Mouse (Mus musculus) MEL (cell line): ENCODE results near the gene Lrrc43. TPM values are rescaled to one million over a fixed set of nuclear protein-coding genes. Genes with fewer than 3 reads are reported as not detected.

Experiments
- DNase-seq: peaks from one replicate; pipeline ENCODE4 v3.0.0; 2011; ENCODE audit warnings: low read depth, low spot score
- H3K27ac ChIP-seq: 2 replicates; pipeline ENCODE4 v1.5.1; 2012; ENCODE audit warnings: low read depth, mild to moderate bottlenecking, control low read depth, low read length, moderate library complexity; ENCODE audit not compliant: control insufficient read depth
- H3K27me3 ChIP-seq, 2 experiments: fragments of 150-350 bp in 1 of 2; sonication (generic) in 1 of 2; 2 replicates each; pipeline ENCODE4 v1.6.1; 2012; ENCODE audit warnings: low read length in 2 of 2, mild to moderate bottlenecking in 2 of 2, improper control_type of control experiment in 1 of 2, moderate library complexity in 1 of 2; ENCODE audit not compliant: insufficient read depth in 2 of 2, control insufficient read depth in 1 of 2
- H3K36me3 ChIP-seq, 2 experiments: 2 replicates each; pipeline ENCODE4 v1.6.1; 2012 to 2014; ENCODE audit warnings: low read length in 2 of 2, improper control_type of control experiment in 1 of 2, inconsistent platforms in 1 of 2, mild to moderate bottlenecking in 1 of 2; ENCODE audit not compliant: insufficient read depth in 2 of 2, control insufficient read depth in 1 of 2
- H3K4me1 ChIP-seq, 2 experiments: fragments of 150-350 bp in 1 of 2; sonication (generic) in 1 of 2; 2 replicates each; pipeline ENCODE4 v1.6.1; 2012; ENCODE audit warnings: low read length in 2 of 2, improper control_type of control experiment in 1 of 2, mild to moderate bottlenecking in 1 of 2; ENCODE audit not compliant: insufficient read depth in 2 of 2, control insufficient read depth in 1 of 2
- H3K4me3 ChIP-seq, 2 experiments: fragments of 150-350 bp in 1 of 2; sonication (generic) in 1 of 2; 2 replicates each; pipeline ENCODE4 v1.5.1; 2012; ENCODE audit warnings: low read depth in 2 of 2, low read length in 2 of 2, mild to moderate bottlenecking in 2 of 2, moderate library complexity in 2 of 2, control low read depth in 1 of 2, improper control_type of control experiment in 1 of 2; ENCODE audit not compliant: control insufficient read depth in 1 of 2, insufficient read depth in 1 of 2
- H3K79me2 ChIP-seq: 2 replicates; pipeline ENCODE4 v1.6.1; 2012; ENCODE audit warnings: mild to moderate bottlenecking, low read length, moderate library complexity; ENCODE audit not compliant: control insufficient read depth, poor library complexity, insufficient read depth
- H3K9ac ChIP-seq: 2 replicates; pipeline ENCODE4 v1.6.1; 2012; ENCODE audit warnings: low read depth, mild to moderate bottlenecking, control low read depth, low read length, moderate library complexity; ENCODE audit not compliant: control insufficient read depth, poor library complexity, severe bottlenecking
- H3K9me3 ChIP-seq: fragments of 150-350 bp; sonication (generic); replicated peaks from 2 replicates; pipeline ENCODE4 v1.6.1; 2012; ENCODE audit warnings: mild to moderate bottlenecking, low read length, improper control_type of control experiment, moderate library complexity; ENCODE audit not compliant: insufficient read depth
- BHLHE40 ChIP-seq: IDR thresholded peaks from 2 replicates; pipeline ENCODE4 v1.6.1; 2012; ENCODE audit warnings: low read depth, mild to moderate bottlenecking, inconsistent platforms, low read length, improper control_type of control experiment, borderline replicate concordance
- CTCF ChIP-seq, 3 experiments: IDR thresholded peaks in 2 of 3; conservative IDR thresholded peaks in 1 of 3; 2 replicates each; pipeline ENCODE4 v1.5.1; 2011 to 2012; ENCODE audit warnings: low read length in 3 of 3, low read depth in 2 of 3, mild to moderate bottlenecking in 2 of 3, improper control_type of control experiment in 1 of 3, inconsistent platforms in 1 of 3, mixed read lengths in 1 of 3, moderate library complexity in 1 of 3; ENCODE audit not compliant: control insufficient read depth in 1 of 3, insufficient read depth in 1 of 3, poor library complexity in 1 of 3, severe bottlenecking in 1 of 3
- E2F4 ChIP-seq: IDR thresholded peaks from 2 replicates; pipeline ENCODE4 v1.6.1; 2011; ENCODE audit warnings: low read depth, low read length, improper control_type of control experiment, borderline replicate concordance
- ELF1 ChIP-seq: IDR thresholded peaks from 2 replicates; pipeline ENCODE4 v1.6.1; 2014; ENCODE audit warnings: low read depth, mild to moderate bottlenecking, inconsistent platforms, low read length, improper control_type of control experiment, moderate library complexity
- EP300 ChIP-seq, 2 experiments: IDR thresholded peaks; 2 replicates each; pipeline ENCODE4 v1.6.1; 2011; ENCODE audit warnings: improper control_type of control experiment in 2 of 2, low read length in 2 of 2, low read depth in 1 of 2, mild to moderate bottlenecking in 1 of 2
- ETS1 ChIP-seq: IDR thresholded peaks from 2 replicates; pipeline ENCODE4 v1.6.1; 2012; ENCODE audit warnings: low read depth, mild to moderate bottlenecking, inconsistent platforms, low read length, improper control_type of control experiment, moderate library complexity
- HCFC1 ChIP-seq: IDR thresholded peaks from 2 replicates; pipeline ENCODE4 v1.6.1; 2012; ENCODE audit warnings: low read depth, mild to moderate bottlenecking, inconsistent platforms, low read length, improper control_type of control experiment, moderate library complexity
- KAT2A ChIP-seq: conservative IDR thresholded peaks from 2 replicates; pipeline ENCODE4 v1.6.1; 2012; ENCODE audit warnings: low read depth, low read length, improper control_type of control experiment, inconsistent platforms
- MAFK ChIP-seq: IDR thresholded peaks from 2 replicates; pipeline ENCODE4 v1.6.1; 2011; ENCODE audit warnings: low read depth, mild to moderate bottlenecking, low read length, improper control_type of control experiment, borderline replicate concordance
- MAX ChIP-seq: IDR thresholded peaks from 2 replicates; pipeline ENCODE4 v1.6.1; 2011; ENCODE audit warnings: low read length, improper control_type of control experiment
- MAZ ChIP-seq: IDR thresholded peaks from 2 replicates; pipeline ENCODE4 v1.6.1; 2012; ENCODE audit warnings: low read depth, mild to moderate bottlenecking, inconsistent platforms, low read length, improper control_type of control experiment
- MEF2A ChIP-seq: IDR thresholded peaks from 2 replicates; pipeline ENCODE4 v1.6.1; 2014; ENCODE audit warnings: low read depth, mild to moderate bottlenecking, inconsistent platforms, low read length, improper control_type of control experiment; ENCODE audit not compliant: poor library complexity, insufficient replicate concordance, severe bottlenecking; ENCODE audit errors: extremely low read depth
- POLR2A ChIP-seq, 2 experiments: IDR thresholded peaks; 2 replicates each; pipeline ENCODE4 v1.6.1; 2011 to 2012; ENCODE audit warnings: low read length in 2 of 2, mild to moderate bottlenecking in 2 of 2, control low read depth in 1 of 2, improper control_type of control experiment in 1 of 2, low read depth in 1 of 2, moderate library complexity in 1 of 2; ENCODE audit not compliant: control insufficient read depth in 1 of 2, insufficient read depth in 1 of 2, poor library complexity in 1 of 2
- POLR2AphosphoS2 ChIP-seq: IDR thresholded peaks from 2 replicates; pipeline ENCODE4 v1.6.1; 2011; ENCODE audit warnings: low read length, improper control_type of control experiment
- RAD21 ChIP-seq: IDR thresholded peaks from 2 replicates; pipeline ENCODE4 v1.6.1; 2011; ENCODE audit warnings: mild to moderate bottlenecking, low read depth, low read length, improper control_type of control experiment
- RCOR1 ChIP-seq: IDR thresholded peaks from 2 replicates; pipeline ENCODE4 v1.6.1; 2012; ENCODE audit warnings: low read depth, mild to moderate bottlenecking, inconsistent platforms, low read length, improper control_type of control experiment
- SIN3A ChIP-seq: IDR thresholded peaks from 2 replicates; pipeline ENCODE4 v1.6.1; 2012; ENCODE audit warnings: low read length, improper control_type of control experiment, inconsistent platforms
- TAL1 ChIP-seq: IDR thresholded peaks from 2 replicates; pipeline ENCODE4 v1.6.1; 2012; ENCODE audit warnings: mild to moderate bottlenecking, inconsistent platforms, low read length, moderate library complexity, mixed read lengths
- UBTF ChIP-seq: IDR thresholded peaks from 2 replicates; pipeline ENCODE4 v1.6.1; 2012; ENCODE audit warnings: low read depth, mild to moderate bottlenecking, inconsistent platforms, low read length, improper control_type of control experiment, moderate library complexity, borderline replicate concordance; ENCODE audit not compliant: insufficient read depth
- USF1 ChIP-seq: IDR thresholded peaks from 2 replicates; pipeline ENCODE4 v1.6.1; 2014; ENCODE audit warnings: low read depth, mild to moderate bottlenecking, inconsistent platforms, low read length, improper control_type of control experiment, moderate library complexity
- ZKSCAN1 ChIP-seq: IDR thresholded peaks from 2 replicates; pipeline ENCODE4 v1.6.1; 2012; ENCODE audit warnings: low read depth, mild to moderate bottlenecking, inconsistent platforms, low read length, improper control_type of control experiment, moderate library complexity
- ZMIZ1 ChIP-seq: IDR thresholded peaks from 2 replicates; pipeline ENCODE4 v1.6.1; 2012; ENCODE audit warnings: low read depth, mild to moderate bottlenecking, inconsistent platforms, low read length, improper control_type of control experiment, moderate library complexity
- polyA plus RNA-seq, 2 experiments: library from polyadenylated mRNA; stranded (reverse) in 1 of 2; unstranded in 1 of 2; fragments of >175 nt in 1 of 2; fragments of >200 nt in 1 of 2; gene quantifications; 2 replicates each; pipeline versions ENCODE4 v1.2.1 to v1.2.4; 2012; ENCODE audit warnings: low replicate concordance in 2 of 2, low read depth in 1 of 2; ENCODE audit not compliant: insufficient read length in 2 of 2, insufficient read depth in 1 of 2, missing spikeins in 1 of 2
- total RNA-seq: library from RNA; depleted of rRNA; stranded (reverse); fragments of 300-350 nt; gene quantifications from 2 replicates; pipeline ENCODE4 v1.2.3, GENCODE M21; 2012

Lrrc43 gene
- total and polyA plus RNA-seq, 3 experiments = not detected

DNA sequence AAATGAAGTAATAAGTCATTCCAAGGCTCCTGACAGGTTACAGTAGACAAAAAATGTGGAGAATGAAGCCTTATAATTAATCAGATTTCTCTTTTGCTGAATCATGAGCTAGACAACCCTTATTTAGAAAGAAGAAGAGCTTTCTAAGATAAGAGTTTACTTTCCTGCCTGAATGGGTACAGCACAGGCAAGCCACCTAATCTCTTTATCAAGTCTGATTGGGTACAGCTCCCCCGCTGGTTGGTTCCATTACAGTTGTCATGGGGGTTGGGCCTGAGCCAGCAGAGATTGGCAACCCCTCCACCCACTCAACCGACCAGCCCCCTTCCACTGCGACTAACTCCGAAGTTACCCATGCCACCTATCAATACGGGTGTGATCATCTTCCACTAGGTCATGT is 27.7 kb upstream of the Lrrc43 start (continued):
- TF ChIP-seq UBTF = no peak

DNA sequence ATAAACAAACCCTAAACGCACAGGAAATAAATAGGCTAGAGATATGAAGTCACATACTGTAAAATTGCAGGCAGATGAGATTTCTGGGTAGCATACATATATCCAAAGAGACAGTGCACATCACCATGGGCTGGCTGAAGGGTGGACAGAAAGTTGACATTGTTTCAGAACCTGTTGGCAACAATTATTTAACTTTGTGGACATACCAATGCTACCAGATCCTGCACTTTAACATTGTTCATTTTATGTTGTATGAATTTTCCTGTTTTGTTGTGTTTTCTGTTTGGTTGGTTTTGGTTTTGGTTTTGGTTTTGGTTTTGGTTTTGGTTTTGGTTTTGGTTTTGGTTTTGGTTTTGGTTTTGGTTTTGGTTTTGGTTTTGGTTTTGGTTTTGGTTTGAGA is 24.5 kb upstream of the Lrrc43 start:
- Histone ChIP-seq H3K4me1 (peaks cover 4 to 9% of the 10 kb centered on the region in 2 experiments), H3K36me3 (peaks cover 0 to 8% of the 10 kb centered on the region in 2 experiments; a peak in 2 of 4 replicates), H3K4me3 (no peak overlapping the region), H3K27me3 (no peaks in the 10 kb centered on the region), H3K9ac (no peak overlapping the region), H3K27ac (no peak overlapping the region), H3K79me2 (no peaks in the 10 kb centered on the region)
- no peak for DNase-seq
- TF ChIP-seq USF1 (no peak), MAZ (no peak), EP300 (IDR thresholded peaks at IDR 0.05; ENCODE audit: low read depth in 1 of 2, low read length in 2 of 2) (no peak), HCFC1 (no peak), POLR2A (IDR thresholded peaks at IDR 0.05; ENCODE audit: control insufficient read depth in 1 of 2, insufficient read depth in 1 of 2, low read depth in 1 of 2, low read length in 2 of 2, poor library complexity in 1 of 2) (no peak), POLR2AphosphoS2 (no peak), ZKSCAN1 (no peak), ETS1 (no peak), SIN3A (no peak)
- TF ChIP-seq, all 39 proteins: peak for 0
- H3K9me3 ChIP-seq = no peaks in the 10 kb centered on the region

DNA sequence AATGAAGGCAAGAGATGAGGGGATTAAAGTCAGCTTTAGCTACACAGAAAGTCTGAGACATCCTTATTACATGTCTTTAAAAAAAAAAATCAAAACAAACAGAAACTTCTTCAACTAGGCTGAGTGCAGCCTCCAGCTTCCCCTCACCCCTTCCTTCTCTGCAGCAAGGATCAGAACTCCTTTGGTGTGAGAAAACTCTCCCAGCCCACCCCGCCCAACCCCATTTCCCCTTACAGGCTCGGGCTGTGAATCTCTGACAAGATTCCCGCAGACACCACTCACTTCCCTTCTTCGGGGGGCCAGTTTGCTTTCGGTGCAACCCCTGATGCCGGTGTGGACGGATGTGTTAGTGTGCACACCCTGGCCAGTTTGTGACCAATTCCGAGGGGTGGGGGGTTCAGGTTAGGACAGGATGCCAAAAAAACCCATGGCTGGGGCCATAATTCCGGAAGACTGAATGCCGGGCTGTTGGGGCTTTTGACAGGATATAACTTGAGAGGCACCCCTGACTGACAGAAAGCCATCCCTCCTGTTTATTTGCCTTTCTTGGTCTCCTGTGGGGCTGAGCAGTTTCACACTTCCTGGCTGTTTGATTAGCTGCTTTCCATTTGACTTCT is 18.2 kb upstream of the Lrrc43 start:
- H3K4me3 ChIP-seq = no peak overlapping the region
- no peaks in the 10 kb centered on the region for H3K4me1 ChIP-seq
- no peaks in the 10 kb centered on the region for H3K36me3 ChIP-seq
- TF ChIP-seq POLR2AphosphoS2 (no peak), RCOR1 (no peak), E2F4 (no peak)
- H3K27ac ChIP-seq = no peak overlapping the region
- H3K9ac ChIP-seq = no peak overlapping the region
- DNase-seq = no peak
- H3K9me3 ChIP-seq = no peaks in the 10 kb centered on the region
- no peaks in the 10 kb centered on the region for H3K79me2 ChIP-seq
- no peaks in the 10 kb centered on the region; a peak in 1 of 4 replicates for H3K27me3 ChIP-seq

DNA sequence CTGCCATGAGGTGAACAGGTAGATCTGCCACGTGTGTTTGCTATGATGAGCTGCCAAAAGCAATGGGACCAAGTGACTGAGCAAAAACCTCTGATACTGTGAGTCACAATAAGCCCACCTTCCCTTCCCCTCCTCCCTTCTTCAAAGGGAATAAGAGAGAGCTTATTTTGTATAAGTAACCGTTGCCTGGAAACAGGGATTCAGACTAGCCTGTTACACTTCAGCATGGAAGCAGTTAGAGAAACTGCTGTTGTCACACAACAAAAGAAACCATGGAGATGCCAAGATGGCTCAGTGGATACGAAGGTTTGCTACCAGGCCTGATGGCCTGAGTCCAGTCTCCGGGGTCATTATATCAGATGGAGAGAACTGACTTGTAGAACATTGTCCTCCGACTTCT is 15.3 kb upstream of the Lrrc43 start:
- no peak overlapping the region for H3K9ac ChIP-seq
- no peaks in the 10 kb centered on the region; a peak in 3 of 4 replicates for H3K27me3 ChIP-seq
- H3K4me3 ChIP-seq = no peak overlapping the region
- H3K79me2 ChIP-seq = no peaks in the 10 kb centered on the region
- no peak for DNase-seq
- no peaks in the 10 kb centered on the region for H3K36me3 ChIP-seq
- no peaks in the 10 kb centered on the region for H3K9me3 ChIP-seq
- H3K27ac ChIP-seq = no peak overlapping the region
- TF ChIP-seq CTCF (IDR thresholded peaks at IDR 0.05 in 2 of 3, conservative IDR thresholded peaks at IDR 0.05 in 1 of 3; ENCODE audit: control insufficient read depth in 1 of 3, insufficient read depth in 1 of 3, low read depth in 2 of 3, low read length in 3 of 3, poor library complexity in 1 of 3, severe bottlenecking in 1 of 3) (no peak), ETS1 (no peak), RAD21 (no peak), POLR2AphosphoS2 (no peak), HCFC1 (no peak), BHLHE40 (no peak), KAT2A (no peak), ZMIZ1 (no peak), MAFK (no peak), UBTF (no peak), TAL1 (no peak), USF1 (no peak), MEF2A (no peak), MAX (no peak), ELF1 (no peak), ZKSCAN1 (no peak)
- TF ChIP-seq, all 39 proteins: peak for 0
- no peaks in the 10 kb centered on the region for H3K4me1 ChIP-seq
